Mouse (Mus musculus): Measurements from ENCODE around the gene Nrxn3.

The Nrxn3 gene

GRCm38 (mm10) chr12:88722691-88723070 lies at the start of gene Nrxn3:
TSS of gene Nrxn3 (plus strand) at chr12:88722876.
- no peak for DNase-seq (ENCODE audit: extremely low spot score, low read depth, low spot score)

GRCm38 (mm10) chr12:88704159-88704846 lies 18.4 kb upstream of the Nrxn3 start:
- no peak for DNase-seq (ENCODE audit: extremely low spot score, low read depth, low spot score)

GRCm38 (mm10) chr12:88705959-88706358 lies 16.7 kb upstream of the Nrxn3 start:
- no peak for DNase-seq (ENCODE audit: extremely low spot score, low read depth, low spot score)

- no peak for DNase-seq (ENCODE audit: extremely low spot score, low read depth, low spot score)
These were observed 14.9 kb upstream of the Nrxn3 start for GRCm38 (mm10) chr12:88707786-88708185.

GRCm38 (mm10) chr12:88709223-88709622 lies 13.5 kb upstream of the Nrxn3 start:
- DNase-seq (ENCODE audit: extremely low spot score, low read depth, low spot score): peak; percentile 53

GRCm38 (mm10) chr12:88713456-88713855 lies 9.2 kb upstream of the Nrxn3 start:
- DNase-seq (ENCODE audit: extremely low spot score, low read depth, low spot score): no peak

- no peak for DNase-seq (ENCODE audit: extremely low spot score, low read depth, low spot score)
These were observed 515 bp upstream of the Nrxn3 start for GRCm38 (mm10) chr12:88722031-88722690.

- DNase-seq (ENCODE audit: extremely low spot score, low read depth, low spot score): no peak
These were observed 3.6 kb downstream of the Nrxn3 start for GRCm38 (mm10) chr12:88726316-88726715.

- no peak for DNase-seq (ENCODE audit: extremely low spot score, low read depth, low spot score)
These were observed 4.1 kb downstream of the Nrxn3 start for GRCm38 (mm10) chr12:88726755-88727154.

- DNase-seq (ENCODE audit: extremely low spot score, low read depth, low spot score): no peak
These were observed 8.0 kb downstream of the Nrxn3 start for GRCm38 (mm10) chr12:88730720-88731119.

- no peak for DNase-seq (ENCODE audit: extremely low spot score, low read depth, low spot score)
These were observed 12.4 kb downstream of the Nrxn3 start for GRCm38 (mm10) chr12:88735045-88735444.

GRCm38 (mm10) chr12:88737081-88737480 lies 14.4 kb downstream of the Nrxn3 start:
- no peak for DNase-seq (ENCODE audit: extremely low spot score, low read depth, low spot score)

- no peak for DNase-seq (ENCODE audit: extremely low spot score, low read depth, low spot score)
These were observed 15.9 kb downstream of the Nrxn3 start for GRCm38 (mm10) chr12:88738616-88739015.

GRCm38 (mm10) chr12:88746788-88747187 lies 24.1 kb downstream of the Nrxn3 start:
- DNase-seq (ENCODE audit: extremely low spot score, low read depth, low spot score): no peak

- no peak for DNase-seq (ENCODE audit: extremely low spot score, low read depth, low spot score)
These were observed 42.1 kb downstream of the Nrxn3 start for GRCm38 (mm10) chr12:88764791-88765190.

- no peak for DNase-seq (ENCODE audit: extremely low spot score, low read depth, low spot score)
These were observed 52.0 kb downstream of the Nrxn3 start for GRCm38 (mm10) chr12:88774666-88775065.

- no peak for DNase-seq (ENCODE audit: extremely low spot score, low read depth, low spot score)
These were observed 55.4 kb downstream of the Nrxn3 start for GRCm38 (mm10) chr12:88778036-88778435.

- DNase-seq (ENCODE audit: extremely low spot score, low read depth, low spot score): no peak
These were observed 61.8 kb downstream of the Nrxn3 start for GRCm38 (mm10) chr12:88784199-88785147.

- DNase-seq (ENCODE audit: extremely low spot score, low read depth, low spot score): no peak
These were observed 70.6 kb downstream of the Nrxn3 start for GRCm38 (mm10) chr12:88793314-88793713.

- no peak for DNase-seq (ENCODE audit: extremely low spot score, low read depth, low spot score)
These were observed 78.4 kb downstream of the Nrxn3 start for GRCm38 (mm10) chr12:88800990-88801655.

GRCm38 (mm10) chr12:88801656-88802007 lies 79.0 kb downstream of the Nrxn3 start:
- no peak for DNase-seq (ENCODE audit: extremely low spot score, low read depth, low spot score)

Measured in hindlimb bud, embryonic 11.5 days (tissue).